Mouse (Mus musculus): ENCODE measurements at regions not wholly inside any gene's neighbourhood (a gene's known extent, or its start where the extent isn't known, plus 50 kb on each side); places are given as distances from the start of the nearest gene placed in this dataset.

DNA sequence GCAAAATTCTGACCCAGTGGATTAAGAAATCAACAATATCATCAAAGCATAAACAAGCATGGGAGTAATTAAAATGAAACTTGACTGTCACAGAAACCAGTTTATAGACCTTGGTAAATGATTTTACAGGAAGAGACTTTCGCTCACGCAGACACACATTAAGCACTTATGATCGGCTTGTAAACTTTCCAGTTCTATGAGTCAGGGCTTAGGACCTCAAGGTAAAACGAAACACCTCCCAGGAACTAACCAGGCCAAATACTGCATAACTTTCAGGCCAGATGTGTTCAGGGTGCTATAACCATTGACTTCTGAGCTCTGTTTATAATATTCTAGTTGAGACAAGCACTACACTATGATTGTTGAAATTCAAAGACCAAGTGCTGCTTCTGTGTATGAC lies 312.1 kb upstream of the Klf6 start:
- no peak for ATAC-seq (ENCODE audit: low FRiP score, low TSS enrichment)
- Histone ChIP-seq H3K27me3 (ENCODE audit: insufficient read depth, low read length) (no peaks in the 10 kb centered on the region), H3K4me1 (ENCODE audit: insufficient read depth, low read length) (no peaks in the 10 kb centered on the region), H3K36me3 (ENCODE audit: insufficient read depth, low read length) (no peaks in the 10 kb centered on the region), H3K9ac (replicated peaks; ENCODE audit: low read length) (no peak overlapping the region), H3K9me3 (ENCODE audit: low read length) (no peaks in the 10 kb centered on the region), H3K4me3 (ENCODE audit: low read length) (no peak overlapping the region), H3K4me2 (replicated peaks; ENCODE audit: low read depth, low read length) (no peak overlapping the region), H3K27ac (ENCODE audit: low read length) (no peak overlapping the region)
- WGBS, result 75% methylated on average over 4 of the region's 4 CpGs

DNA sequence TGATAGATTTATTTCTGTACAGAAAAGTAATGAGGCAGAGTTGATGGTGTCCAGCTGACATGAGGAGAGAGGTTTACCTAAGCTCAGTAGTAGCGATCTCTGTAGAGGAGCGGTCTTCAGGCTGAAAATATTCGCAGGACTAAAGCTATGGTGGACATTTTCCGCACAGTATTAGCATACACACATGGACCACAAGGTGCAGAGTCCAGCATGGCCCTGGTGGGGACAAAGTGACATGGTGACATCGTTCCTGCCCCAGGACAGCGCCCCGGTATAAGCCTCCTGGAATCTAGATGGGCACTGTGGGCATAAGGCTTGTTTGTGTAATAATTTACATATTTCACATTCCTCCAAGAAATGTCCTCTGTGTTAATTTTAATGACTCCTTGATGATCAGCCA lies 311.5 kb upstream of the Klf6 start:
- Histone ChIP-seq H3K36me3 (ENCODE audit: insufficient read depth, low read length) (no peaks in the 10 kb centered on the region), H3K4me2 (replicated peaks; ENCODE audit: low read depth, low read length) (no peak overlapping the region), H3K27me3 (ENCODE audit: insufficient read depth, low read length) (no peaks in the 10 kb centered on the region), H3K4me1 (ENCODE audit: insufficient read depth, low read length) (no peaks in the 10 kb centered on the region), H3K9me3 (ENCODE audit: low read length) (no peaks in the 10 kb centered on the region), H3K9ac (replicated peaks; ENCODE audit: low read length) (no peak overlapping the region), H3K4me3 (ENCODE audit: low read length) (no peak overlapping the region), H3K27ac (ENCODE audit: low read length) (no peak overlapping the region)
- no peak for ATAC-seq (ENCODE audit: low FRiP score, low TSS enrichment)
- 94% methylated on average over 7 of the region's 7 CpGs for WGBS

DNA sequence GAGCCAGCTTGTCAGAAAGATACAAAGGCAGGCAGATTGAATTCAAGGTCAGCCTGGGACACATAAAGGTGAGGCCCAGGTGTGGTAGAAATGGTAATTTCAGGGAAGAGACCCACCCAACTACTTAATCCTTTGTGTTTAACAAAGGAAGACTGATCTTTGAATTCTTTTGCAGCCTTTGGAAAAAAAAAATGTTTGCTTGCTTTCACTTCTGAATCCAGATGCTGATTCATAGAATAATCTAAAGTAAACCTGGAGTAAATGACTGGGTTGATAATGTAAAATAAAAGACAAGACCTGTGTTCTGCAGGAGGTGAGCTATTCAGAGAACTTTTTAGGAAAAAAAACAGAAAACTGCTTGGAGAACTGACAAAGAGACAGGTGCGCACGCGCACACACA lies 310.9 kb upstream of the Klf6 start:
- no peak for ATAC-seq (ENCODE audit: low FRiP score, low TSS enrichment)
- no peak overlapping the region for H3K9ac ChIP-seq (replicated peaks; ENCODE audit: low read length)

DNA sequence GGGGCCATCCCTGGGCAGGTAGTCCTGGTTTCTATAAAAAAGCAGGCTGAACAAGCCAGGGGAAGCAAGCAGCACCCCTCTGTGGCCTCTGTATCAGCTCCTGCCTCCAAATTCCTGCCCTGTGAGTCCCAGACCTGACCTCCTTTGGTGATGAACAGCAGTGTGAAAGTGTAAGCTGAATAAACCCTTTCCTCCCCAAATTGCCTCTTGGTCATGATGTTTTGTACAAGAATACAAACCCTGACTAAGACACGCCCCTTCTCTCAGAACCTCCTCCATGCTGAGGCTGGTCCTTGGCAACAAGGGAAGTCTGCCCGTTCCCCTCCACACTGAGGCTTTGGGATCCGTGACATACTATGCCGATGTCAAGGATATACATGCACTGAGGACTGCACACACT lies 310.2 kb upstream of the Klf6 start:
- Histone ChIP-seq H3K4me2 (replicated peaks; ENCODE audit: low read depth, low read length) (no peak overlapping the region), H3K9ac (replicated peaks; ENCODE audit: low read length) (no peak overlapping the region), H3K27me3 (ENCODE audit: insufficient read depth, low read length) (no peaks in the 10 kb centered on the region), H3K9me3 (ENCODE audit: low read length) (no peaks in the 10 kb centered on the region), H3K4me3 (ENCODE audit: low read length) (no peak overlapping the region), H3K4me1 (ENCODE audit: insufficient read depth, low read length) (no peaks in the 10 kb centered on the region), H3K27ac (ENCODE audit: low read length) (no peak overlapping the region), H3K36me3 (ENCODE audit: insufficient read depth, low read length) (no peaks in the 10 kb centered on the region)
- WGBS, result 87% methylated on average over 4 of the region's 4 CpGs
- ATAC-seq (ENCODE audit: low FRiP score, low TSS enrichment), result no peak

More for the DNA sequence above, 310.9 kb upstream of the Klf6 start:
- no peaks in the 10 kb centered on the region for H3K4me1 ChIP-seq (ENCODE audit: insufficient read depth, low read length)
- H3K4me3 ChIP-seq (ENCODE audit: low read length), result no peak overlapping the region
- H3K9me3 ChIP-seq (ENCODE audit: low read length), result no peaks in the 10 kb centered on the region
- no peak overlapping the region for H3K27ac ChIP-seq (ENCODE audit: low read length)
- WGBS, result 97% methylated on average over 3 of the region's 3 CpGs
- H3K36me3 ChIP-seq (ENCODE audit: insufficient read depth, low read length), result no peaks in the 10 kb centered on the region
- no peak overlapping the region for H3K4me2 ChIP-seq (replicated peaks; ENCODE audit: low read depth, low read length)
- H3K27me3 ChIP-seq (ENCODE audit: insufficient read depth, low read length), result no peaks in the 10 kb centered on the region

DNA sequence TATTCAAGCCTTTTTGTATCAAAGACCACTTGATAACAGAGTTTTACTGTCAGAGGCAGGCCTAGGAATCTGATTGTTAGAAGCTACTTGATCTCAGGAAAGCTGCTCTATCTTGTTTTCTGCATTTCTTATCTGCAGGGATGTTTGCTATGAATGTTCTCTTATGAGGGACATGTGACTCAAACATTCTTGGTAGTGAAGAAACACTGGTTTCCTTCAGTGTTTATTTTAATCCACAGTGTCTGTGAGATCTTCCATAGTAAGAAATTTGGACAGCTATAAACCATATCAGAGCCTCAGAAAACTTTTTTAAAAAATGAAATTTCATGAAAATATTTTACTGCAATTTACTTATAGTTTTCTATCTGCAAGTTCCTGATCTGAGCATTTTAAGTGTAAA lies 307.8 kb upstream of the Klf6 start:
- no peak overlapping the region for H3K27ac ChIP-seq (ENCODE audit: low read length)
- no peaks in the 10 kb centered on the region for H3K27me3 ChIP-seq (ENCODE audit: insufficient read depth, low read length)
- no peaks in the 10 kb centered on the region for H3K9me3 ChIP-seq (ENCODE audit: low read length)
- H3K36me3 ChIP-seq (ENCODE audit: insufficient read depth, low read length), result no peaks in the 10 kb centered on the region
- H3K4me3 ChIP-seq (ENCODE audit: low read length), result no peak overlapping the region
- ATAC-seq (ENCODE audit: low FRiP score, low TSS enrichment), result no peak
- H3K4me2 ChIP-seq (replicated peaks; ENCODE audit: low read depth, low read length), result no peak overlapping the region
- H3K4me1 ChIP-seq (ENCODE audit: insufficient read depth, low read length), result no peaks in the 10 kb centered on the region
- H3K9ac ChIP-seq (replicated peaks; ENCODE audit: low read length), result no peak overlapping the region

DNA sequence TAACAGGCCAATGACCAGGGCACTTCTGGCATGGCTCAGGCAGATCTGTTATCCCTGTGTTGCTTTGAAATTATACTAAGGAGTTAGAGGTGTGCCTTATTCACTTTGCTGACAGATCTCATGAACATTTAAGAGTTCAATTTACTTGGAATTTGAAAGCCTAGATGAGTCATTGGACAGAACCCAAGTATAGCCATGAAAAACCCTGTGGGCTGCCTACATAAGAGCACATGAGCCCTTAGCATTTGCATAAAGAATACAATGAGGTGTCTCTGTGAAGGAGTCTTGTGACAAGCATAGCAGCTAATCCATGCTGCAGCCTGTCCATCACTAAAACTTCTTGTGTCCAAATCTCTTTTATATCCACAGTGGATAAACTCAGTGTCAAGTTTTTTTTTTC lies 303.2 kb upstream of the Klf6 start:
- Histone ChIP-seq H3K9me3 (ENCODE audit: low read length) (no peaks in the 10 kb centered on the region), H3K27ac (ENCODE audit: low read length) (no peak overlapping the region), H3K36me3 (ENCODE audit: insufficient read depth, low read length) (no peaks in the 10 kb centered on the region), H3K4me3 (ENCODE audit: low read length) (no peak overlapping the region), H3K4me1 (ENCODE audit: insufficient read depth, low read length) (no peaks in the 10 kb centered on the region), H3K27me3 (ENCODE audit: insufficient read depth, low read length) (no peaks in the 10 kb centered on the region), H3K4me2 (replicated peaks; ENCODE audit: low read depth, low read length) (no peak overlapping the region), H3K9ac (replicated peaks; ENCODE audit: low read length) (no peak overlapping the region)
- ATAC-seq (ENCODE audit: low FRiP score, low TSS enrichment), result no peak

DNA sequence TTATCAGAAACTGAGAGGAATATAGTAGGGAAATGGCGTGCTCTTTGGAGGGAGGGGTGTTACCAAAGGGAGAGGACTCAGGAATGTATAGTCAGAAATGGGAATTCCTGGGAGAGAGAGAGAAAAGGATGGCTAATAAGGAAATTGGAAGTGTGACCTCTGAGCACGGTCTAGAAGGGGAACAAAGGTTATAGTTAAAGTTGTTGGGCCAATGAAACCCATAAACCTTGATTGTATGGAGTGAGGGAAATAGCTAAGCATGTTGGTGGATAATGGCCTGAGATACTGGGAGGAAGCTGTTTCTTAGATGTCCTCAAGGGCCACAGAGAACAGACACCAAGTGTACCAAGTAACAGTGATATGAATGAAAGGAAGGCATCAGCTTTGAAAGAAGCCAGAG lies 294.8 kb upstream of the Klf6 start:
- H3K27ac ChIP-seq (ENCODE audit: low read length), result no peak overlapping the region
- no peaks in the 10 kb centered on the region for H3K4me1 ChIP-seq (ENCODE audit: insufficient read depth, low read length)
- 89% methylated on average over 2 of the region's 2 CpGs for WGBS
- no peak overlapping the region for H3K4me2 ChIP-seq (replicated peaks; ENCODE audit: low read depth, low read length)
- H3K4me3 ChIP-seq (ENCODE audit: low read length), result no peak overlapping the region
- no peaks in the 10 kb centered on the region for H3K27me3 ChIP-seq (ENCODE audit: insufficient read depth, low read length)
- H3K9me3 ChIP-seq (ENCODE audit: low read length), result no peaks in the 10 kb centered on the region
- no peak overlapping the region for H3K9ac ChIP-seq (replicated peaks; ENCODE audit: low read length)
- no peak for ATAC-seq (ENCODE audit: low FRiP score, low TSS enrichment)
- no peaks in the 10 kb centered on the region for H3K36me3 ChIP-seq (ENCODE audit: insufficient read depth, low read length)

DNA sequence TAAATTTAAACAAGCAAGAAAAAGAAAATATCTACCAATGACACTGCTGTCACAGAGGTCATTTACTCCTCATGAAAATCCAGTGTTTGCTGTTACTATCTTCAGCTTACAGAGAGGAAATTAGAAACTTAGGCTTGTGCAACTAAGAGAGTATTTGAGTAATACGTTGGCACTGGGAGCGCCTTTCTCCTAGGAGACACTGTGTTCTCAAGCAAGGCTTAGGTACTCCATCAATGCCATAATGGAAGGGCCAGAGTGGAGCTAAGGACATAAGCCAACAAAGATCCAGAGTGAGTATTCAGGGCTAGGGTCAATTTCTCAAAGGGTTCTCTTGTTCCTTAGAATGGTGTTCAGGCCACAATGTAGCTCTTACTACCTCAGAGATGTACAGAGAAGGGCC lies 294.4 kb upstream of the Klf6 start:
- Histone ChIP-seq H3K36me3 (ENCODE audit: insufficient read depth, low read length) (no peaks in the 10 kb centered on the region), H3K27me3 (ENCODE audit: insufficient read depth, low read length) (no peaks in the 10 kb centered on the region), H3K4me3 (ENCODE audit: low read length) (no peak overlapping the region), H3K9me3 (ENCODE audit: low read length) (no peaks in the 10 kb centered on the region), H3K27ac (ENCODE audit: low read length) (no peak overlapping the region), H3K4me2 (replicated peaks; ENCODE audit: low read depth, low read length) (no peak overlapping the region), H3K4me1 (ENCODE audit: insufficient read depth, low read length) (no peaks in the 10 kb centered on the region), H3K9ac (replicated peaks; ENCODE audit: low read length) (no peak overlapping the region)
- 95% methylated on average over 2 of the region's 2 CpGs for WGBS
- no peak for ATAC-seq (ENCODE audit: low FRiP score, low TSS enrichment)

DNA sequence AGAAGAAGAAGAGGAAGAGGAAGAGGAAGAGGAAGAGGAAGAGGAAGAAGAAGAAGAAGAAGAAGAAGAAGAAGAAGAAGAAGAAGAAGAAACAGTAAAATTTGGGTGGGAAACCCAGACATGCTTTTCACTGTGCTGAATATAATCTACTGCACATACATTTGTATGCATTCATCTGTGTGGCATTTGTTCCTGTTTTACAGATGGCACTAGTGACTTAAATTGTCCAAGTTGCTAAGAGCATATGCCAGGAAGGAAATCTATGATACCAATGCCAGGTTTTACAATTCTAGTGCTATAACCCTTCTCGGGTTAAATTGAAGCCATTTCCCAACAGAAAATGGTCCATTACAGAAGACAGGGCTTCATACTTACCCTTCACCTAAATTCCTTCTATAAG lies 291.7 kb upstream of the Klf6 start:
- H3K27me3 ChIP-seq (ENCODE audit: insufficient read depth, low read length), result no peaks in the 10 kb centered on the region
- no peak overlapping the region for H3K4me3 ChIP-seq (ENCODE audit: low read length)
- H3K9me3 ChIP-seq (ENCODE audit: low read length), result no peaks in the 10 kb centered on the region
- ATAC-seq (ENCODE audit: low FRiP score, low TSS enrichment), result no peak
- H3K36me3 ChIP-seq (ENCODE audit: insufficient read depth, low read length), result no peaks in the 10 kb centered on the region
- 89% methylated on average over 1 of the region's 1 CpGs for whole genome bisulfite sequencing
- H3K4me2 ChIP-seq (replicated peaks; ENCODE audit: low read depth, low read length), result no peak overlapping the region
- no peak overlapping the region for H3K27ac ChIP-seq (ENCODE audit: low read length)
- no peak overlapping the region for H3K9ac ChIP-seq (replicated peaks; ENCODE audit: low read length)
- no peaks in the 10 kb centered on the region for H3K4me1 ChIP-seq (ENCODE audit: insufficient read depth, low read length)

DNA sequence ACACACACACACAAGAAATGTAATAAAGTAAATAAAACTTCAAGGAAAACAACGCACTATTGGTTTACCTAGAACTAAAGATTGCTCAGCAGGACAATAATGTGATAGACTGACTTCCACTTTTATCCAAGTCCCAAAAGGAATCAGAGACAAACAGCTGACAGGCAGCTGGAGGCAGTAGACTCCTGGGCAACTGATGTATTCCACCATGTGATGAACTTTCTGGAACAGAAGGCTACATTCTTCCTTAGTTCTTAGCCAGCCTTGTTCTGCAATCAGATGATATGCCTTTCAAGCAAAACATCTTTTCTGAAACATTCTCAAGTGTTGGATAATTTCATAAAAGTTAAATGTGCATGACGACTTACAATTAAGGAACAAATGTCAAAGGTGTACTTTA lies 290.9 kb upstream of the Klf6 start:
- Histone ChIP-seq H3K36me3 (ENCODE audit: insufficient read depth, low read length) (no peaks in the 10 kb centered on the region), H3K4me1 (ENCODE audit: insufficient read depth, low read length) (no peaks in the 10 kb centered on the region), H3K4me3 (ENCODE audit: low read length) (no peak overlapping the region), H3K4me2 (replicated peaks; ENCODE audit: low read depth, low read length) (no peak overlapping the region), H3K27ac (ENCODE audit: low read length) (no peak overlapping the region), H3K9ac (replicated peaks; ENCODE audit: low read length) (no peak overlapping the region), H3K27me3 (ENCODE audit: insufficient read depth, low read length) (no peaks in the 10 kb centered on the region), H3K9me3 (ENCODE audit: low read length) (no peaks in the 10 kb centered on the region)
- no peak for ATAC-seq (ENCODE audit: low FRiP score, low TSS enrichment)
- WGBS, result 89% methylated on average over 2 of the region's 2 CpGs

DNA sequence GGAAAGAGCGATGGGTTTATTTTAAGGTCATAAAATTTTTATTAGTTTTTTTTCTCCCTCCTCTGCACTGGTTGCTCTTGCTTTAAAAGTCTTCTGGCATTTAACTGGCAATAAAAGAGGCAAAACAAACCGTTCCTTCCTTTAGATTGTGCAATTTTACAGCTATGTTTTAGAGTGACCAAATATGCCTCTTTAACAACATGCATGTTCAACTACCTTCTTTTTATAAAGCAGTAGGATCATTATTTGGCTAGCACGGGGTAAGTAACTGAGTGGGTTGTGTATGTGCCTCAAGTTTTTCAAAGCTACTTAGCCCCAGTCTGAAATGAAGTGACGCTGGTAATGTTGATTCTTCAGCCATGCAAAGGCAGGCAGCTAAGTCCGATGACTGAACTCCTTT lies 284.7 kb upstream of the Klf6 start:
- no peak overlapping the region for H3K4me3 ChIP-seq (ENCODE audit: low read length)
- H3K9ac ChIP-seq (replicated peaks; ENCODE audit: low read length), result no peak overlapping the region
- ATAC-seq (ENCODE audit: low FRiP score, low TSS enrichment), result no peak
- no peaks in the 10 kb centered on the region for H3K27me3 ChIP-seq (ENCODE audit: insufficient read depth, low read length)
- no peaks in the 10 kb centered on the region for H3K36me3 ChIP-seq (ENCODE audit: insufficient read depth, low read length)
- H3K9me3 ChIP-seq (ENCODE audit: low read length), result no peaks in the 10 kb centered on the region
- H3K27ac ChIP-seq (ENCODE audit: low read length), result no peak overlapping the region
- WGBS, result 53% methylated on average over 5 of the region's 5 CpGs
- H3K4me2 ChIP-seq (replicated peaks; ENCODE audit: low read depth, low read length), result no peak overlapping the region
- no peaks in the 10 kb centered on the region for H3K4me1 ChIP-seq (ENCODE audit: insufficient read depth, low read length)
